Mouse (Mus musculus): ENCODE data around the gene Gm20388.

- TF ChIP-seq HCFC1 (IDR thresholded peaks at IDR 0.05; ENCODE audit: borderline replicate concordance, insufficient read depth, low read length) (no peak), ZC3H11A (IDR thresholded peaks at IDR 0.05; ENCODE audit: borderline replicate concordance, low read depth, low read length) (no peak)
These were observed 1458.7 kb downstream of the Gm20388 start for GRCm38 (mm10) chr8:121369378-121369777.
